Mouse (Mus musculus) thymus, postnatal 4 days (tissue): ENCODE results near the gene Gm20721.
"Not testable (repeated sequence)": the region's sequence is repeated elsewhere in the genome, so short reads cannot be mapped to it uniquely, and the experiment has no call there.

Source experiments
- DNase-seq: peaks from one replicate; pipeline ENCODE4 v3.0.0; 2021

The Gm20721 gene

GRCm38 (mm10) chr2:174346612-174346998 lies at the start of gene Gm20721:
Gene Gm20721, minus strand, starts transcription at chr2:174346712.
- DNase-seq: no peak

- DNase-seq: no peak
Observed at GRCm38 (mm10) chr2:174393383-174393782, 46.9 kb upstream of the Gm20721 start.

- no peak for DNase-seq
Observed at GRCm38 (mm10) chr2:174392554-174392953, 46.0 kb upstream of the Gm20721 start.

GRCm38 (mm10) chr2:174391936-174392335 lies 45.4 kb upstream of the Gm20721 start:
- DNase-seq: no peak

- DNase-seq: no peak
Observed at GRCm38 (mm10) chr2:174381021-174381420, 34.5 kb upstream of the Gm20721 start.

GRCm38 (mm10) chr2:174366571-174366970 lies 20.1 kb upstream of the Gm20721 start:
- DNase-seq: no peak

- DNase-seq: no peak
Observed at GRCm38 (mm10) chr2:174359656-174360055, 13.1 kb upstream of the Gm20721 start.

- no peak for DNase-seq
Observed at GRCm38 (mm10) chr2:174358516-174358915, 12.0 kb upstream of the Gm20721 start.

GRCm38 (mm10) chr2:174346999-174347668 lies 622 bp upstream of the Gm20721 start:
- DNase-seq: not testable (repeated sequence)

GRCm38 (mm10) chr2:174344996-174345395 lies 1.5 kb downstream of the Gm20721 start:
- no peak for DNase-seq

GRCm38 (mm10) chr2:174344003-174344655 lies 2.4 kb downstream of the Gm20721 start:
- DNase-seq: peak; percentile 44

GRCm38 (mm10) chr2:174343566-174343965 lies 2.9 kb downstream of the Gm20721 start:
- no peak for DNase-seq

- no peak for DNase-seq
Observed at GRCm38 (mm10) chr2:174342793-174343400, 3.6 kb downstream of the Gm20721 start.

- no peak for DNase-seq
Observed at GRCm38 (mm10) chr2:174340893-174341580, 5.5 kb downstream of the Gm20721 start.

- DNase-seq: no peak
Observed at GRCm38 (mm10) chr2:174340229-174340892, 6.2 kb downstream of the Gm20721 start.

GRCm38 (mm10) chr2:174339701-174340100 lies 6.8 kb downstream of the Gm20721 start:
- no peak for DNase-seq

GRCm38 (mm10) chr2:174337275-174337674 lies 9.2 kb downstream of the Gm20721 start:
- no peak for DNase-seq

- DNase-seq: no peak
Observed at GRCm38 (mm10) chr2:174334415-174334814, 12.1 kb downstream of the Gm20721 start.

GRCm38 (mm10) chr2:174333239-174333890 lies 13.1 kb downstream of the Gm20721 start:
- no peak for DNase-seq

GRCm38 (mm10) chr2:174331282-174332030 lies 15.1 kb downstream of the Gm20721 start:
- no peak for DNase-seq

GRCm38 (mm10) chr2:174330616-174331191 lies 15.8 kb downstream of the Gm20721 start:
- DNase-seq: peak; percentile 78
